Mouse (Mus musculus) olfactory bulb, adult 2 months (tissue): ENCODE measurements around the gene Fnbp1. TPM values are rescaled to one million over a fixed set of nuclear protein-coding genes. Genes with fewer than 3 reads are reported as not detected.
A peak's percentile ranks its signal among the peaks of the same experiment; 100 is the strongest.
"Not testable (repeated sequence)": the region's sequence is repeated elsewhere in the genome, so short reads cannot be mapped to it uniquely, and the experiment has no call there.

Experiments
- H3K27ac ChIP-seq: fragments of 200-500 bp; 2 replicates; pipeline ENCODE4 v1.5.1; 2012; ENCODE audit warnings: low read depth, low read length; ENCODE audit not compliant: insufficient read depth
- H3K4me1 ChIP-seq: fragments of 200-500 bp; 2 replicates; pipeline ENCODE4 v1.6.1; 2012; ENCODE audit warnings: low read length; ENCODE audit not compliant: control insufficient read depth, insufficient read depth
- H3K4me3 ChIP-seq: fragments of 200-500 bp; 2 replicates; pipeline ENCODE4 v1.5.1; 2012; ENCODE audit warnings: mild to moderate bottlenecking, low read depth, low read length, moderate library complexity; ENCODE audit not compliant: insufficient read depth
- CTCF ChIP-seq: fragments of 200-500 bp; IDR thresholded peaks from 2 replicates; pipeline ENCODE4 v1.5.1; 2012; ENCODE audit warnings: low read depth, mild to moderate bottlenecking, low read length, moderate library complexity; ENCODE audit not compliant: insufficient read depth
- POLR2A ChIP-seq: fragments of 200-500 bp; IDR thresholded peaks from 2 replicates; pipeline ENCODE4 v1.6.1; 2012; ENCODE audit warnings: mild to moderate bottlenecking, low read depth, low read length, moderate library complexity; ENCODE audit not compliant: insufficient read depth
- WGBS: fragments of 180-500 bp; shearing (Covaris S2); methylation state at CpG from one replicate; pipeline ENCODE4 v1.1.7; 2018; 5-methylcytosine and 5-hydroxymethylcytosine counted together
- polyA plus RNA-seq: library from polyadenylated mRNA; stranded (reverse); fragments of >200 nt; gene quantifications from 2 replicates; pipeline ENCODE4 v1.2.4, GENCODE M21; 2012; ENCODE audit warnings: low replicate concordance; ENCODE audit not compliant: missing spikeins, insufficient read depth, insufficient read length

Fnbp1 gene
- polyA plus RNA-seq: 346 and 1,096 TPM in 2 replicates

- peaks cover 13% of the 10 kb centered on the region for H3K4me1 ChIP-seq
- under 1% methylated on average over 59 of the region's 59 CpGs for WGBS
- TF ChIP-seq CTCF: no peak
- peak; percentile 90 for TF ChIP-seq POLR2A
- H3K27ac ChIP-seq: peak within 1 kb of the TSS; percentile 47; the same call in 1 of the 2 replicates
- H3K4me3 ChIP-seq: peak within 1 kb of the TSS; percentile 85
These were observed at the start of gene Fnbp1 for GRCm38 (mm10) chr2:31141867-31142454. TSS of gene Fnbp1 (minus strand) at chr2:31142008.

- no peak for TF ChIP-seq POLR2A
- TF ChIP-seq CTCF: no peak
- WGBS: 39% methylated on average over 3 of the region's 3 CpGs
- 0 out of 2 replicates have a peak overlapping the region, but pooled peaks have one; percentile 21 for H3K27ac ChIP-seq
- peaks cover 13% of the 10 kb centered on the region for H3K4me1 ChIP-seq
- no peak overlapping the region for H3K4me3 ChIP-seq
These were observed 47.8 kb upstream of the Fnbp1 start for GRCm38 (mm10) chr2:31189654-31190053.

- H3K4me3 ChIP-seq: no peak overlapping the region
- H3K27ac ChIP-seq: no peak overlapping the region
- WGBS: 100% methylated on average over 1 of the region's 1 CpGs
- peaks cover 13% of the 10 kb centered on the region; the same call in 1 of the 2 replicates for H3K4me1 ChIP-seq
- TF ChIP-seq CTCF (no peak), POLR2A (no peak)
These were observed 46.9 kb upstream of the Fnbp1 start for GRCm38 (mm10) chr2:31188691-31189090.

GRCm38 (mm10) chr2:31183830-31184229, 42.0 kb upstream of the Fnbp1 start:
- Histone ChIP-seq H3K27ac (no peak overlapping the region), H3K4me1 (peaks cover 3% of the 10 kb centered on the region; the same call in 1 of the 2 replicates), H3K4me3 (no peak overlapping the region)
- WGBS: 90% methylated on average over 1 of the region's 1 CpGs
- TF ChIP-seq POLR2A: no peak
- TF ChIP-seq CTCF: no peak

- WGBS: 90% methylated on average over 6 of the region's 6 CpGs
- TF ChIP-seq POLR2A (no peak), CTCF (no peak)
- no peak overlapping the region for H3K27ac ChIP-seq
- no peak overlapping the region for H3K4me3 ChIP-seq
- H3K4me1 ChIP-seq: peaks cover 3% of the 10 kb centered on the region; the same call in 1 of the 2 replicates
These were observed 41.0 kb upstream of the Fnbp1 start for GRCm38 (mm10) chr2:31182786-31183330.

- peaks cover 3% of the 10 kb centered on the region; the same call in 1 of the 2 replicates for H3K4me1 ChIP-seq
- WGBS: 71% methylated on average over 7 of the region's 7 CpGs
- TF ChIP-seq POLR2A (no peak), CTCF (no peak)
- H3K27ac ChIP-seq: no peak overlapping the region
- no peak overlapping the region for H3K4me3 ChIP-seq
These were observed 38.3 kb upstream of the Fnbp1 start for GRCm38 (mm10) chr2:31180081-31180551.

- WGBS: 85% methylated on average over 7 of the region's 7 CpGs
- TF ChIP-seq CTCF (no peak), POLR2A (no peak)
- Histone ChIP-seq H3K4me3 (no peak overlapping the region), H3K27ac (no peak overlapping the region), H3K4me1 (peaks cover 3% of the 10 kb centered on the region; the same call in 1 of the 2 replicates)
These were observed 37.7 kb upstream of the Fnbp1 start for GRCm38 (mm10) chr2:31179471-31179870.

- not testable (repeated sequence) for H3K27ac ChIP-seq, H3K4me1 ChIP-seq, H3K4me3 ChIP-seq
- peak; percentile 12; the same call in 1 of the 2 replicates for TF ChIP-seq CTCF
- 80% methylated on average over 6 of the region's 6 CpGs for WGBS
These were observed 36.8 kb upstream of the Fnbp1 start for GRCm38 (mm10) chr2:31178593-31178992.

GRCm38 (mm10) chr2:31173290-31173689, 31.5 kb upstream of the Fnbp1 start:
- Histone ChIP-seq H3K4me1 (peaks cover 3% of the 10 kb centered on the region; the same call in 1 of the 2 replicates), H3K4me3 (no peak overlapping the region), H3K27ac (no peak overlapping the region)
- TF ChIP-seq CTCF (no peak), POLR2A (no peak)
- 83% methylated on average over 4 of the region's 4 CpGs for WGBS

- H3K27ac ChIP-seq: no peak overlapping the region
- WGBS: 86% methylated on average over 5 of the region's 5 CpGs
- H3K4me1 ChIP-seq: peaks cover 3% of the 10 kb centered on the region; the same call in 1 of the 2 replicates
- H3K4me3 ChIP-seq: no peak overlapping the region
- TF ChIP-seq CTCF (no peak), POLR2A (no peak)
These were observed 30.7 kb upstream of the Fnbp1 start for GRCm38 (mm10) chr2:31172536-31172935.
